Mouse (Mus musculus) spleen, postnatal 36 days (tissue): Measurements from ENCODE around the gene Arpc2.

Source experiments
- DNase-seq, 2 experiments: peaks; one replicate each; pipeline ENCODE4 v3.0.0; 2022; ENCODE audit warnings: low spot score in 2 of 2, mixed read lengths in 1 of 2

Arpc2 gene

DNA sequence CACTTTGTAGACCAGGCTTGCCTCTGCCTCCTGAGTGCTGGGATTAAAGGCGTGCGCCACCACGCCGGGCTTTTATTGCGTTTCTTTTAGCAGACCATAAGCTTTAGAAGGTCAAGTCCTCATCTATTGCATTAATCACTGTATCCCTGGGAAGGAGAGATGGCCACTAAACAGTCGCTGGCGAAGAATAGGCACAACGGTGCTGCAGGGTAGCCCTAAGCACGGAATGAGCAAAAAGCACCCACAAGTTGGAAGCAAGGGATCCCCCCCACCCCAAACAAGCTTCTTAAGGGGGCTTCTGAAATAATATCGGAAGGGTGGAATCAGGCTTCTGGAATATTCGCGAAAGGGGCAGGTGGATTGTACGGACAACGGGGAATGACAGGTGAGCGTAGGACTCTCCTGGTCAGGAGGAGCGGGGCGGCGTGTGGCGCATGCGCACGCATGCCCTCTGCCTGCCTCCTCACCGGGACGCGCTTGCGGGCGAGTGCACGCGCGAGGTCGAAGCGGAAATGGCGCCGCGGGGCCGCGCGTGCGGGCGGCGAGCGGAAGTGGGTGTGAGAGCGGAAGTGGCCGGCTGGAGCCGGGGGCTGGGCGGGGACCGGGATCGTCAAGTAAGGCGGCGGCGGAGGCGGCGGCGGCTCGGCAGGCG is at the start of gene Arpc2:
Gene Arpc2, plus strand, starts transcription at position 147 of the 652 bp plus-strand sequence.
- peak; percentile 97 to 98 for DNase-seq

DNA sequence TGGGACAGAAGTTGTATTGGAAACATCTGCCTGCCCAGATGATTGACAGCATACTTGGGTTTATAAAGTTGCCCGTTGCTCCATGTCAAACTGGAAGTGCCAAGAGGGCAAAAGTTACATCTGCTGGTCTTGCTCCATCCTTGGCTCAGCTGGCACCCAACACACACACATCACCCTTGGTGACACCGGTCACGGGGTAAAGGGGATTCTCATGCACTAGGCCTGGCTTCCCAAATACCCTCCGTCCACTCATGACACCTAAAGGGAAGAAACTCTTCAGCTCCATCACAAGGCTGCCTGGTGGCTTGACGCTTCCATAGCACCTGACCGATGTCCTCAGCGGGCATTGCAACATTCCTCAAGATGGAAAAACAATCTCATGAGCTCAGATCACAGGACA is 45.4 kb upstream of the Arpc2 start:
- no peak for DNase-seq

DNA sequence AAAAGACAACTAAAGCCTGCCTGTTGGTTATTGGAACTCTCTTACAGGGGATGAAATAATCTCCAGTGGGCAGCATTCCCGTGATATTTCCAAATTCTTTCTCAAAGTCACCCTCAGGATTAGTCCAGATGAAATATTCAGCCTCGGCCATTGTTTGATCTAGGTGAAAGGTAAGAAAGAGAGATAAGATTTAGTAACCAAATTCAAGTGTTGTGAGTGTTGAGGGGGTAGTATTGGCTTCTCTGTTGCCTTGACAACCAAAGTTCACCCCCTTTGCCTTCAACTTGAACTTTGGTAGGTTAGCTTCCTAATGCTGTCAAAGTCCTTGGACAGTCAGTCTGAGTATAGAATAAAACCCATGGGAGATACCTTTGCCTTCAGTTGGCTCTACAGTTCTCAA is 43.2 kb upstream of the Arpc2 start:
- no peak for DNase-seq

DNA sequence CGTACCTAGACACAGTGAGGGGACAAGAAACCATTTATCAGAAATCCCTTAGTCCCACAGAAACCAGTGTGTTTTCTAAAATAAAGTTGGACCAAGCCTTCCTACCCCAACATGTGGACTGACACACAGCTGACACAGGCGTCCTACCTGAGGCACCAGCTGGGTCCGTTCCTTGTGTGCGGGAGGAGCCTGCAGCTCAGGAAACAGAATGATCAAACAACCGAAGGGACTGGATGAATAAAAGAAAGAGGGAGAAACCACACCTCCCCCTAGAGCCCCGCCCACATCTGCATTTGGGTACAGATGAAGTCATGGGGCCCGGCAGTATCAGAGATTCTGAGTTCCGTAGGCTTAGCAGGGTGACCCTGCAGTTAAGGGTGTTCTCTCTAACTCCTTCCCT is 41.4 kb upstream of the Arpc2 start, which contains the start of gene Cxcr1:
Gene Cxcr1, minus strand, starts transcription at position 187 of the 400 bp plus-strand sequence.
- no peak for DNase-seq

DNA sequence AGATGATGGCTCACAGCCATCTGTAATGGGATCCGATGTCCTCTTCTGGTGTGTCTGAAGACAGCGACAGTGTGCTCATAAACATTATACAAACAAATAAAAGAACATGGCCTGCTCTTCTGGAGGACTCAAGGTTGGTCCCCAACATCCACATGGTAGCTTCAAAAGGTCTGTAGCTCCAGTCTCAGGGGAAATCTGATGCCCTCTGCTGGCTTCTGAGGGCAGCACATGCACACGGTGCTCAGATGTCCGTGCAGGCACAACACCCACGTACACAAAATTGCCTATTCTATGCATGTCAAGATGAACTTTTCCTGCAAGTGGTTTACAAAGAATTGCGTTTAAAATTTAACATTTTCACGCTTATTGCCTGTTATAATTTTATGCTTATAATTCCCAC is 39.9 kb upstream of the Arpc2 start:
- no peak for DNase-seq

DNA sequence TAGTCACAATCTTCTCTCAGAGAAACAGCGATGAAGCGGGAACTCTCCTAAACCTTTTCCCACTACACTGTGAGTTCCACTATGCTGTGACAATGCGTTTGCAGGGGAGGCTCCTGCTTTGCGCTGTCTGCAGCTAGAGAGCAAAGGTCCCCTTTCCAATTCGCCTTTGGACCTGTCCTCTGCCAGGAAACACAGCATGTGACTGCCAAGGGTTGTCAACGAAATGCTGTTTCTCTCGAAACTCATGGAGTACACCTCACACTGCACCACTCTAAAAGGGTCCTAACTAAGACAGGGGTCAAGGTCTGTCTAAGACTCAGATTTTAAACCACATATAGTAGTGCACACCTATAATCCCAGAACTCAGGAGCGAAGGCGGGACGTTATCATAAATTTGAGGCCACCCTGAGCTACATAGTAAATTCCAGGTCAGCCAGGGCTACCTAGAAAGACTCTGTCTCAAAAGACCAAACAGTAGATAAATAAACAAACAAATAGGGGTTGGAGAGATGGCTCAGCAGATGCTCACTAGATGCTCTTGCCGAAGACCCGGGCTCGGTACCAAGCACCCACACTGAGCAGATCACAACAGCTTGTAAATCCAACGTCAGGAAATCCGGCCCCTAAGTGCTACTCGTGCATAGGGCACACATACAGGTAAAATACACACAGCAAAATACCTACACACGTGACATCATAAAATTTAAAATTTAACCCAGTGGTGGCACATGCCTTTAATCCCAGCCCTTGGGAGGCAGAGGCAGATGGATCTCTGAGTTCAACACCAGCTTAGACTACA is 39.1 kb upstream of the Arpc2 start:
- no peak for DNase-seq

DNA sequence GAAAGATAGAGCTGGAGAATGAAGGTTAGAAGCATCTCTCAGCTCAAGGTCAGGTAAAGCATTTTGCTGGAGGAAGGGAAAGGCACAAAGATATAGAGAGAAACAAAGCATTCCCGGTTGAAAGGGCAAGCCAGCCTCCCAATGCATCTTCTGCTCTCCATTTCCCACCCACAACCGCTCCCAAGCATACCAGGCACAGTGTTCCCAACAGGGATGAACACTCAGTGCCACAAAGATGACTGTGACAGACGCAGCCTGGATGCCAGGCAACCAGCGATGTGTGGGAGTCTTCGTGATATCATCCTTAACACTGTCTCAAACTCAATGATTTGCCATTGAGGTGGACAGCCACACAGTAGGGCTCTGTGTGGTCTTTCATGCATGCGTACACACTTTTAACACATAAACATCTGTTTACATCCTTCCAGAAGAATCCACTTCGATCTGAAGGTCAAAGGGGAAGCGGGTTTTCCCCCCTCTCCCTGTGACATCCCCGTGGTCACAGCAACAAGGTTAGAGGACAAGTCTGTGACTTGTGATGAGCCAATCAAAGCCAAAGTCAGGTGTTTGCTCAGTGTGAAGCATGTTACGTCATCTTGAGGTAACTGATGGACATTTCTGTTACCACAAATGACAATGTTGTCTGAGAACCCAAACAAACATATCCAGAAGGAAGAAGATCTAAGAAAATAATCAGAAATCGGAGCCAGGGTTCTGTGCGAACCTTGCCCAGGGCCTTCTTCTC is 38.0 kb upstream of the Arpc2 start:
- no peak for DNase-seq

DNA sequence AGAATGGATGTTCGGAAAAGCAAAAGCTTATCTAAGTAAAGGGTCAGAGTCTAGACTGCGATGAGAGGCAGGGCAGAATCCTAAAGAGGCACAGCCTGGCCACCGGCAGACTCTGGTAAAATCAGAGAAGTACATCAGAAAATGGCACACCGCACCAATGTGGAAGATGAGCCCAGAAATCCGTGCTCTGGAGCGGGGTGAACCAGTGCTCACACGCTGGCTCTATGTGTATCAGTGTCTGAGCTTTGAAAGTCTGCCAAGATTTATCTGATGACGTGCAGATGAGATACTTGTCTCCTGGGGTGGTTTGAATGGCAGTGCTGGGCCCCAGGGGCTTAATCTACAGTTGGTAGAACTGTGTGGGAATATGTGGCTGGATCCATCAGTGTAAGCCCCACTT is 36.8 kb upstream of the Arpc2 start:
- no peak for DNase-seq

DNA sequence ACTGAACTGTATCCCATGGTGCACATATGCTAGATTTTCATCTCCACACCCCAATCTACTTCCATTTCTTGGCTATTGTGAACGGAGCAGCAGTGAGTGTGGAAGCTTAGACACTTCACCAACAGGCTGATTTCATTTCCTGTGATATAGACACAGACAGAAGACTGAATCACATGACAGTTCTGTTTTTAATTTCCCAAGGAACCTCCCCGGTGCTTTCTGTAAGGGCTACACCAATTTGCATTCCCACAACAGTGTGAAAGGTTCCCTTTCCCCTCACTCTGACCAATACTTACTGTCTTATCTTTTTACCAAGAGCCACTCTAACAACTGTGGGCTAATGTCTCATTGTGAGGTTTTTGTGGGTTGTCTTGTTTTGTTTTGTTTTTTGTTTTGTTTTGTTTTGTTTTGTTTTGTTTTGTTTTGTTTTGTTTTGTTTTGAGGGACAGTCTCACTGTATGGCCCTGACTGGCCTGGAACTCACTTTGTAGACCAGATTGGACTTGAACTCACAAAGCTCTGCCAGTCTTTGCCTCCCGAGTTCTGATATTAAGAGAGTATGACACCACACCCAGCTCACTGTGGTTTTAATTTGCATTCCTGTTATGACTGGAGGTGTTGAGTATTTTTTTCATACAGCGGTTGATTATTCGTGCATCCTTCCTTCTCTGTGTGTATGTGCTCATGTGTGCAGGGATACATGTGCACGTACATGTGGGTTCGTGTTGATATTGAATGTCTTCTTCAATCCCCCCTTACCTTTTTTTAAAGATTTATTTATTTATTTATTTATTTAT is 34.6 kb upstream of the Arpc2 start:
- no peak for DNase-seq

DNA sequence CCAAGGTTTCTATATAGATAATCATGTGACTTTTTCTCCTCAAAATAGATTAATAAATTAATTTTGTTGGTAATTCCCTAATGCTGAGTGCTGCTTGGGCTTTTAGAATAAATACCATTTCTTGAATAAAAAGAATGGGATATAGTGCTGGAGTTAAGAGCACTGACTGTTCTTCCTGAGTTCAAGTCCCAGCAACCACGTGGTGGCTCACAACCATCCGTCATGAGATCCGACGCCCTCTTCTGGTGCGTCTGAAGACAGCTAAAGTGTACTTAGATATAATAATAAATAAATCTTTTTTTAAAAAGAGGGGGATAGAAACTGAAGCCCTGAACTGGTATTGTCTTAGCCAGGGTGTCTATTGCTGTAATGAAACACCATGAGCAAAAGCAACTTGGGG is 32.4 kb upstream of the Arpc2 start:
- no peak for DNase-seq

DNA sequence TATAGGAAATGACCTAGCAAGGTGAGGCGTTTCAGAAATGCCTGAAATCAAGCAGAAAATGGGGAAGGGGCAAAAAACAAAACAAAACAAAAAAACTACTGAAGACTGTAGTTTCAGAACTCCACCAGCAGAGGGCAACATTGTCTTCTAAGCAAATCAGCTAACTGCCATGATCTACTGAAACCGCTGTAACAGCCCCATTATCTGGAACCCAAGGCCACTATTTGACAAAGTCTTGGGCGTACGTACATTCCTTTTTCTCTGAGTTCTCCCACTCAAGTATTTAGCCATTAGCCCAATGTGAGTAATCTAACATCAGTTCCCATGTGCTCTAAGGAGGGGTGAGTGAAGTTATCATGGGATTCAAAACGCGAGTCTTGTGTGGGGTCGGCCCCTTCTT is 30.0 kb upstream of the Arpc2 start:
- DNase-seq = peak; percentile 9 to 36

DNA sequence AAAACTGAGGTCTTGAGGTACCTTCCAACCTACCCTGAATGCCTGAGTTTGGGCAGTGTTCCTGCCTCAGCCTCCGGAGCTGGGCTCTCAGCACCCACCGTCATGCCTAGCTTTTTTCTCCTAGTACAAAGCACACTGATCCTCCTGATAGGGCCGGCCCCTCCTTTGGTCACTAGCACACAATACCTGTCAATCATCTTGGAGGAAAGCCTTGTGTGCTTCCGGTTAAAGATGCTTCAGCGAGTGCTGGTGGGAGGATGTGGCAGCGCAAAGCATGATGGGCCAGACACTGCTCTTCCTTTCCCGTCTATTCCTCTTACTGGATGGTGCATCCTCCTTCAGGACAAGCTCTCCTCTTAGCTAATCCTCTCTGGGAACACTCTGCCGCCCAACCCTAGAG is 29.2 kb upstream of the Arpc2 start:
- DNase-seq = no peak

DNA sequence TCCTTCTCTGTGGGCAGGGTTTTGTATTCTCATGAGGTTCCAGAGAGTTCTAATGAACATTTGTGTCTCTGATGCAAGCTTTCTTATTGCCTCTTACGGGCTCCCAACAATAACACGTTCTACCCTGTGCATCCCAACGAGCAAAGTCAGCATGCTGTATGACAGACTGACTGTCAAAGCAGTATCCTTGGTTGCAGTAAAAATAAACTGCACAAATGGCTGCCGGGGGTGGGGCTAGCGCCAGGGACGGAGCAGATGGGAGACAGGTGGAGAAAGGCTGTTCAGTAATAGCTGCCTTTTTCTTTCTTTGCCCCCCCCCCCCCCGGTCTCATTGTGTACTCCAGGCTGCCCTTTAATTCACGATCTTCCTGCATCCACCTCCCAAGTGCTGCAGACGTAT is 28.0 kb upstream of the Arpc2 start:
- DNase-seq = no peak

DNA sequence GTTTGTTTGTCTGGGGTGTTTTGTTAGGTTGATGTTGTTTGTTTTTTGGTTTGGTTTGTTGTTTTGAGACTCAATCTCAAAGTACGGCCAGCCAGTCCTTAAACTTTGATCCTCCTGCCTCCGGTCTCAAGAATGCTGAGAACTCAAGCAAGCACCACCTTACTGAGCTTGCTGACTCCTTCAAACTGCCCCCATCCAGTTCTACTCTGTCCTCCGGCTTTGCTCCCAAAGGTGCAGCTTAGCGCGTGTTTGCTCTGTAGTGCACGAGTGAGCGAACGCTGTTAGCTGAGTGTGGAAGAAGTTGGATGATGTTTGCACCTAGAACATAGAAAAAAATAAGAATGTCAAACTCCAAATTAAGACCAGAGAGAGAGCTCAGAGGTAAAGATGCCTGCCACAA is 26.9 kb upstream of the Arpc2 start:
- DNase-seq = no peak

DNA sequence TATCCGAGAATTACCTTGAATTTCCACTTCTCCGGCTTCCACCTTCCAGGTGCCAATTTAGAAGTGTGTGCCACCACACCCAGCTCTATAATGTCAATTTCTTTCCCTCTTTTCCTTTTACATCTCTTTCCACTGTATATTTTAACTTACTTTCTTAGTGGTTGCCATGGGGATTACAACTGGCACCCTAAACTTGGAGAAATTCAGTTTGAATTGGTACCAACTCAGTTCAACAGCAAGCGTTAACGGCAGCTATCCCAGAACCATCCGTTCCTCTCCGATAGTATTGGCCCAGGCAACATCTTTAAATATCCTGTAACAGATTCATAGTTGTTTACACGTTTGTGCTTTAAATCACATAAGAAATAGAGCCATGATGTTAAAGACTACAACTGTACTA is 16.0 kb upstream of the Arpc2 start:
- no peak for DNase-seq

DNA sequence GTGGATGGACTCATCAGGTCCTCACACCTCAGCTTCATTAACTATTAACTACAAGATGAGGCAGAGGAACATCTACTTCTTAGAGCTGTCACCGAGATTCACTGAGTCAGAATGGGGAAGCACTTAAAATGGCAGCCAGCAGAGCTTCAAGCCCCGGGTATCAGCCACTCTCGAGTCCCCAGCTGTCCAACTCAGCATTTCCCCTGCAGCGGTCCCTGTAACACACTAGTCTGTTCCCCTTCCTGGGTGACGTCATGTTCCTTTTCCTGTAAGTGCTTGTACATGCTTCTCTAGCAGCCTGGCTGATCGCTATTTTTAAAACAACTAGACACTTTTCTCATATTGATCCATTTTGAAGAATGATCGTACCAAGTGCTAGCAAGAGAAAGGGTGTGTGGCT is 8.6 kb upstream of the Arpc2 start:
- peak; percentile 87 to 90 for DNase-seq

DNA sequence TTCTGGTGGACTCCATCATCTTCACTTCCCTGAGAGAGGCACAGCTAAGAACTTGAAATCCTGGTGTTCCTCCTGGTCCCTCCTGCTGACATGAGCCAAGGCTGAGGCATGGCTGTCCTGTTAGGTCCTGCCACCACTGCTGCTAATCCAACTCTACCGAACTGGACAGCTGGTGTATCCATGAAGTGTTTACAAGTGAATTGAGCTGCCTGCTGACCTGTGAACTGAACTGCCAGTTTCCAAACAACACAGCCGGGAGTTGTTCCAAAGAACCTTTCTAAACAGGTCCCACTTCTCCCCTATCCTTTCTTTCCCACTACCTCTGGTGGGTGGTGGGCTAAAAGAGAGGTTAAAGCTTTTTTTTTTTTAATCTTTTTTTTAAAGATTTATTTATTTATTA is 5.9 kb upstream of the Arpc2 start:
- no peak for DNase-seq

DNA sequence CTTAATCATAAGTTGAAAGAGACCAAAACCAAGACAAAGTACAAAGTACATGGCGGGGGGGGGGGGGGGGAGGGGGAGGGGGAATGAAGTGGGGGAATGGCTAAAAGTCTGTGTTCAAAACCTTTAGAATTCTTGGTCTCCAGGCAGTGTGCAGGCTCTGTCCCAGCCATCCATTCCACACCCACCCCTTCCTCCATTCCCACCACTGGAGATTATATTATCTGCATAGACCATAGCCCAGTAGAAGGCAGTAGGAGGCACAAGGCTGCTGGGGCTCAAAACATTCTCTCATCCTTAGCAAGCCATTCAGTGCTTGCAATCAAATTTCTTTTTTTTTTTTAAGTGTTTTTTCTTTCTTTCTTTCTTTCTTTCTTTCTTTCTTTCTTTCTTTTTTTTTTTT is 4.9 kb upstream of the Arpc2 start:
- no peak for DNase-seq

DNA sequence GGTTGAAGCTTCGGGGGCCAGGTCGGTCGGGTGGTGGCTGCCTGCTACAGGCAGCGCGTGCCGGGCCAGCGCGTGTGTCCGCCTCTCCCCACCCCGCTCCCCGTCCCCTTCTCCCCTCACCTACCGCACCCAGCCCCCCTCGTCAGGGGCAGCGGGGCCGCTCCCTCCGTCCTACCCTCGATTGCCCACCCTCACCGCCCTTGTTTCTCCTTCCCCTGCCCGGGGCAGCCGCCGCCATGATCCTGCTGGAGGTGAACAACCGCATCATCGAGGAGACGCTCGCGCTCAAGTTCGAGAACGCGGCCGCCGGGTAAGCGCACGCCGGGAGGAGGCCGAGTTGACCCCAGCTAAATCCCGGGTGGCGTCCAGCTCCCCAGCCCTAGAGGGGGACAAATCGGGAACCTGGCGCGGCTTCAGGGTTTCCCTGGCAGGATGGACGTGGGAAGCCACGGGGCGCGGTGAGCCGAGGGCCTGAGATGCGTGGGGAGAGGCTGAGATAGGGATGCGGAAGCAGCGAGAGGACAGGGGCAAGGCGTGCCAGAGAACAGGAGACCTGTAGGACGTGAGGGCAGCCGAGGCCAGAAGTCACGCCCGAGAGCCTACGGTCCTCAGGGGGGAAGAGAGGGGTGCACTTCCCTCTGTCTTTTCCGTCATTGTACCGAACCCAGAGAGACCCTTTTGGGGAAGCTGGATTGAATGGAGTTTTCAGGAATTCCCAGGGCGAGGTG is 870 bp downstream of the Arpc2 start:
- peak; percentile 68 to 73 for DNase-seq

DNA sequence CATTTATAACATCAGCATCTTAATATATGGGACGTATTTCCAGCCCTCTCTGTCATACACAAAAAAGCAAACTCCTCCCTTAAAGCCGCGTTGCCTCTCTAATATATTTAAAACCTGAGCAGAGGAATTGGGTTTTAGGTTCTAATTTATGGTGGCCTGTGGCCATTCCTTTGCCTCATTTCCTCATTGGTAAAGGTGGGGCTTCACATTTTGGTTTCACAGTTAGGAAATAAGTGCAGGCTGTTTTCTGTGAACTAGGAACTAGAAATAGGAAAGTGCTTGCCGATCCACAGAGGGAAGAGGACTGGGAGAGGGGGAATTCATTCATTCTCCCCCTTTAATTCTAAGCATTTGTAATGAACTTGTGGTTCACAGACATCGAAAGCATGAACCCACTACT is 1.8 kb downstream of the Arpc2 start:
- DNase-seq = peak; percentile 15 to 23

DNA sequence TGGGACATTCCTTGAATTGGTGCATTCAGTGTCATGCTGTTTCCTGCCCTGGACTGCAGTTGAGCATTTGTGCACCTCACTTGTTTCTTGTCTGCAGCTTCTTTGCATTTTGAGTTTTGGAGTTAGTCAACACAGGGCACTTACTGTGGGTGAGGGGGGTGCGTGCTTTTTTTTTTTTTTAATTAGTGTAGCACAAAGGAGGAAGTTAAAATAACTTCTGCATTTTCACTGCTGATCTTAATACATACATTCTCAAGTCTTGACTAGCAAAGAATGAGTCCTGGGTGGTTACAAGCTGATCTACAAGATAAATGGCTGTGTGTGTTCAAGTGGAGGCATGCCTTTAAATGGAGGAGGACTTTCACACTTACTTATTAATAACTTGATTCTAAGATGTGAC is 2.3 kb downstream of the Arpc2 start:
- peak; percentile 50 to 71 for DNase-seq
